Mouse (Mus musculus) embryonic facial prominence, embryonic 11.5 days (tissue): ENCODE measurements around the gene Hpdl. TPM values are rescaled to one million over a fixed set of nuclear protein-coding genes. Genes with fewer than 3 reads are reported as not detected.

ENCODE experiments used
- ATAC-seq: fragments of 200-750 bp; cut with Nextera tagmentation; replicated peaks from 2 replicates; pipeline ENCODE4 v1.8.0; 2017; ENCODE audit warnings: low read depth; ENCODE audit not compliant: insufficient number of reproducible peaks, low FRiP score, low TSS enrichment
- DNase-seq: peaks from one replicate; pipeline ENCODE4 v3.0.0-alpha.2; 2015; ENCODE audit warnings: low spot score
- H3K27ac ChIP-seq: fragments of 300-500 bp; sonication (generic); replicated peaks from 2 replicates; pipeline ENCODE4 v1.5.1; 2014; ENCODE audit warnings: mild to moderate bottlenecking, low read depth, low read length, control low read depth
- H3K27me3 ChIP-seq: fragments of 300-500 bp; sonication (generic); 2 replicates; pipeline ENCODE4 v1.6.1; 2014; ENCODE audit warnings: mild to moderate bottlenecking, low read length, moderate library complexity, mixed read lengths; ENCODE audit not compliant: control insufficient read depth, insufficient read depth
- H3K36me3 ChIP-seq: fragments of 300-500 bp; sonication (generic); replicated peaks from 2 replicates; pipeline ENCODE4 v1.6.1; 2014; ENCODE audit warnings: low read depth, mild to moderate bottlenecking, low read length, moderate library complexity, mixed read lengths; ENCODE audit not compliant: control insufficient read depth, insufficient read depth
- H3K4me1 ChIP-seq: fragments of 300-500 bp; sonication (generic); 2 replicates; pipeline ENCODE4 v1.6.1; 2014; ENCODE audit warnings: low read length, mixed read lengths; ENCODE audit not compliant: control insufficient read depth, insufficient read depth
- H3K4me2 ChIP-seq: fragments of 300-500 bp; sonication (generic); 2 replicates; pipeline ENCODE4 v1.6.1; 2014; ENCODE audit warnings: low read depth, mild to moderate bottlenecking, control low read depth, low read length, moderate library complexity
- H3K4me3 ChIP-seq: fragments of 300-500 bp; sonication (generic); 2 replicates; pipeline ENCODE4 v1.5.1; 2014; ENCODE audit warnings: low read depth, low read length, control low read depth
- H3K9ac ChIP-seq: fragments of 300-500 bp; sonication (generic); replicated peaks from 2 replicates; pipeline ENCODE4 v1.6.1; 2014; ENCODE audit warnings: mild to moderate bottlenecking, control low read depth, low read length
- H3K9me3 ChIP-seq: fragments of 300-500 bp; sonication (generic); replicated peaks from 2 replicates; pipeline ENCODE4 v1.6.1; 2016; ENCODE audit warnings: mild to moderate bottlenecking, low read length, inconsistent platforms, mixed read lengths; ENCODE audit not compliant: control insufficient read depth
- WGBS: fragments of 180-500 bp; shearing (Covaris S2); extraction: QIAGEN DNeasy Blood & Tissue Kit; methylation state at CpG from one replicate; pipeline ENCODE4 v1.1.7; 2014; 5-methylcytosine and 5-hydroxymethylcytosine counted together
- polyA plus RNA-seq: library from polyadenylated mRNA; unstranded; fragments of >200 nt; fragmentation: Nextera tagmentation; extraction: Ambion mirVana; gene quantifications from 2 replicates; pipeline ENCODE4 v1.2.1, GENCODE M21; 2014

Gene Hpdl
- 1.2 and 1.7 TPM in 2 replicates for polyA plus RNA-seq

- peaks cover 4% of the 10 kb centered on the region for H3K4me1 ChIP-seq
- no peaks in the 10 kb centered on the region for H3K36me3 ChIP-seq
- no peak for DNase-seq
- H3K9me3 ChIP-seq: no peaks in the 10 kb centered on the region
- peak within 1 kb of the TSS; percentile 93 for H3K4me2 ChIP-seq
- H3K9ac ChIP-seq: peak within 1 kb of the TSS; percentile 56
- H3K27ac ChIP-seq: no peak within 1 kb of the TSS
- no peaks in the 10 kb centered on the region; the same call in 1 of the 2 replicates for H3K27me3 ChIP-seq
- H3K4me3 ChIP-seq: peak within 1 kb of the TSS; percentile 48
- WGBS: 13% methylated on average over 9 of the region's 9 CpGs
- ATAC-seq: no peak; the same call in 1 of the 2 replicates
These were observed at the start of gene Hpdl for GRCm38 (mm10) chr4:116821694-116822016. Gene Hpdl, minus strand, starts transcription at chr4:116821707.

GRCm38 (mm10) chr4:116869898-116870297 is 48.4 kb upstream of the Hpdl start:
- Histone ChIP-seq H3K4me1 (no peaks in the 10 kb centered on the region), H3K9ac (no peak overlapping the region), H3K4me3 (no peak overlapping the region), H3K9me3 (no peaks in the 10 kb centered on the region), H3K36me3 (no peaks in the 10 kb centered on the region), H3K27me3 (no peaks in the 10 kb centered on the region), H3K27ac (no peak overlapping the region), H3K4me2 (no peak overlapping the region)
- DNase-seq: no peak
- no peak for ATAC-seq
- 66% methylated on average over 3 of the region's 3 CpGs for WGBS

GRCm38 (mm10) chr4:116862023-116862422 is 40.5 kb upstream of the Hpdl start:
- Histone ChIP-seq H3K4me3 (no peak overlapping the region), H3K27me3 (no peaks in the 10 kb centered on the region), H3K36me3 (no peaks in the 10 kb centered on the region), H3K9ac (no peak overlapping the region), H3K4me2 (no peak overlapping the region), H3K27ac (no peak overlapping the region), H3K9me3 (no peaks in the 10 kb centered on the region), H3K4me1 (no peaks in the 10 kb centered on the region)
- DNase-seq: no peak
- 73% methylated on average over 8 of the region's 8 CpGs for WGBS
- no peak for ATAC-seq

GRCm38 (mm10) chr4:116859711-116860110 is 38.2 kb upstream of the Hpdl start:
- 75% methylated on average over 5 of the region's 5 CpGs for WGBS
- no peak overlapping the region for H3K4me3 ChIP-seq
- no peaks in the 10 kb centered on the region for H3K27me3 ChIP-seq
- no peaks in the 10 kb centered on the region for H3K36me3 ChIP-seq
- no peak for ATAC-seq
- no peaks in the 10 kb centered on the region for H3K4me1 ChIP-seq
- H3K9me3 ChIP-seq: no peaks in the 10 kb centered on the region
- no peak overlapping the region for H3K4me2 ChIP-seq
- H3K27ac ChIP-seq: no peak overlapping the region
- H3K9ac ChIP-seq: no peak overlapping the region
- no peak for DNase-seq

GRCm38 (mm10) chr4:116857203-116857602 is 35.7 kb upstream of the Hpdl start:
- DNase-seq (no peak), ATAC-seq (no peak)
- Histone ChIP-seq H3K27me3 (no peaks in the 10 kb centered on the region), H3K4me1 (no peaks in the 10 kb centered on the region), H3K4me3 (no peak overlapping the region), H3K9ac (no peak overlapping the region), H3K36me3 (no peaks in the 10 kb centered on the region), H3K27ac (no peak overlapping the region), H3K9me3 (no peaks in the 10 kb centered on the region), H3K4me2 (no peak overlapping the region)
- WGBS: 90% methylated on average over 10 of the region's 10 CpGs

- Histone ChIP-seq H3K4me2 (no peak overlapping the region), H3K4me3 (no peak overlapping the region), H3K27me3 (no peaks in the 10 kb centered on the region), H3K9ac (no peak overlapping the region), H3K4me1 (no peaks in the 10 kb centered on the region), H3K9me3 (no peaks in the 10 kb centered on the region), H3K27ac (no peak overlapping the region), H3K36me3 (no peaks in the 10 kb centered on the region)
- DNase-seq (peak; percentile 31), ATAC-seq (0 out of 2 replicates have a peak, but pooled peaks have one; percentile 44)
- 14% methylated on average over 2 of the region's 2 CpGs for WGBS
These were observed 32.8 kb upstream of the Hpdl start for GRCm38 (mm10) chr4:116854286-116854685.

GRCm38 (mm10) chr4:116849901-116850300 is 28.4 kb upstream of the Hpdl start:
- Histone ChIP-seq H3K4me2 (no peak overlapping the region), H3K27ac (no peak overlapping the region), H3K9ac (no peak overlapping the region), H3K27me3 (no peaks in the 10 kb centered on the region), H3K36me3 (no peaks in the 10 kb centered on the region), H3K9me3 (no peaks in the 10 kb centered on the region), H3K4me1 (no peaks in the 10 kb centered on the region), H3K4me3 (no peak overlapping the region)
- 85% methylated on average over 3 of the region's 3 CpGs for WGBS
- ATAC-seq: no peak
- DNase-seq: no peak

- no peak overlapping the region for H3K4me2 ChIP-seq
- H3K4me3 ChIP-seq: no peak overlapping the region
- no peaks in the 10 kb centered on the region for H3K27me3 ChIP-seq
- ATAC-seq (no peak), DNase-seq (no peak)
- H3K9ac ChIP-seq: no peak overlapping the region
- H3K27ac ChIP-seq: no peak overlapping the region
- WGBS: 88% methylated on average over 3 of the region's 3 CpGs
- no peaks in the 10 kb centered on the region for H3K9me3 ChIP-seq
- H3K36me3 ChIP-seq: no peaks in the 10 kb centered on the region
- no peaks in the 10 kb centered on the region for H3K4me1 ChIP-seq
These were observed 22.8 kb upstream of the Hpdl start for GRCm38 (mm10) chr4:116844324-116844723.
